Mouse (Mus musculus): ENCODE results near the gene Stk10.
A peak's percentile ranks its signal among the peaks of the same experiment; 100 is the strongest.

Gene Stk10

GRCm38 (mm10) chr11:32571103-32571502 lies 38.0 kb downstream of the Stk10 start:
- no peak for DNase-seq

GRCm38 (mm10) chr11:32573669-32574068 lies 40.6 kb downstream of the Stk10 start:
- DNase-seq, result no peak

- no peak for DNase-seq
These were observed 43.1 kb downstream of the Stk10 start for GRCm38 (mm10) chr11:32575964-32576759.

GRCm38 (mm10) chr11:32576760-32577050 lies 43.6 kb downstream of the Stk10 start:
- DNase-seq, result no peak

- DNase-seq, result peak; percentile 87
These were observed 47.3 kb downstream of the Stk10 start for GRCm38 (mm10) chr11:32580305-32580947.

GRCm38 (mm10) chr11:32581031-32581430 lies 47.9 kb downstream of the Stk10 start:
- no peak for DNase-seq

GRCm38 (mm10) chr11:32582813-32583212 lies 49.7 kb downstream of the Stk10 start:
- DNase-seq, result no peak

- no peak for DNase-seq
These were observed 52.9 kb downstream of the Stk10 start for GRCm38 (mm10) chr11:32585996-32586395.

GRCm38 (mm10) chr11:32587191-32588089 lies 54.3 kb downstream of the Stk10 start:
- no peak for DNase-seq

- no peak for DNase-seq
These were observed 55.2 kb downstream of the Stk10 start for GRCm38 (mm10) chr11:32588090-32588891.

- no peak for DNase-seq
These were observed 55.7 kb downstream of the Stk10 start for GRCm38 (mm10) chr11:32588892-32589172.

- no peak for DNase-seq
These were observed 56.1 kb downstream of the Stk10 start for GRCm38 (mm10) chr11:32589201-32589600.

- no peak for DNase-seq
These were observed 56.7 kb downstream of the Stk10 start for GRCm38 (mm10) chr11:32589791-32590190.

- DNase-seq, result no peak
These were observed 57.1 kb downstream of the Stk10 start for GRCm38 (mm10) chr11:32590205-32590604.

- peak; percentile 45 for DNase-seq
These were observed 59.1 kb downstream of the Stk10 start for GRCm38 (mm10) chr11:32591921-32592850.

- DNase-seq, result no peak
These were observed 60.0 kb downstream of the Stk10 start for GRCm38 (mm10) chr11:32593081-32593480.

GRCm38 (mm10) chr11:32594122-32594521 lies 61.0 kb downstream of the Stk10 start:
- no peak for DNase-seq

- no peak for DNase-seq
These were observed 67.3 kb downstream of the Stk10 start for GRCm38 (mm10) chr11:32600371-32600770.

GRCm38 (mm10) chr11:32601528-32602323 lies 68.6 kb downstream of the Stk10 start:
- DNase-seq, result no peak

- no peak for DNase-seq
These were observed 71.6 kb downstream of the Stk10 start for GRCm38 (mm10) chr11:32604663-32605062.

Measured in layer of hippocampus, adult 9-11 months (tissue).